ENCODE assay signal across 11 mouse cellular contexts in genomic region chr6:4548894-4549293, GRCm38 (mm10). TPM values are rescaled to one million over a fixed set of nuclear protein-coding genes. Genes with fewer than 3 reads are reported as not detected.
A peak's percentile ranks its signal among the peaks of the same experiment; 100 is the strongest.
DNase-seq lines count a peak whose midpoint lies in the region; ATAC-seq and TF ChIP-seq lines count a peak whose summit lies in the region.
"Had no signal": no experiment of that assay in that cellular context is flagged by ENCODE, and none has a peak within 500 bp of the region (broad histone marks: within the 10 kb centered on the region; RNA-seq: fewer than 3 reads in every experiment).

No protein-coding gene starts in this region.

- DNase-seq in gastrocnemius, adult 2 months, result no peak
- no peak for DNase-seq in gastrocnemius, adult 18-20 months (ENCODE audit: low spot score)
- DNase-seq in liver, postnatal 0 days, result no peak
- no peak for DNase-seq in liver, embryonic 11.5 days (ENCODE audit: low spot score)
- peak; percentile 28 for DNase-seq in adrenal gland, adult 8-10 months
- DNase-seq in lung, postnatal 14 days, result peak; percentile 29
- no peak for DNase-seq in spleen, postnatal 36 days (ENCODE audit: low spot score in 2 of 2)
- no peak for DNase-seq in heart, adult 11 months
- DNase-seq: thymus, postnatal 4 days had no signal

- no peak for ATAC-seq in liver, postnatal 0 days
- ATAC-seq in liver, embryonic 11.5 days (replicated peaks; ENCODE audit: low FRiP score), result no peak

- H3K9me3 ChIP-seq in liver, postnatal 0 days (ENCODE audit: low read length), result no peaks in the 10 kb centered on the region
- H3K9me3 ChIP-seq in liver, embryonic 11.5 days (ENCODE audit: control insufficient read depth, low read length), result no peaks in the 10 kb centered on the region
- H3K9me3 ChIP-seq: limb, embryonic 12.5 days had no signal

- WGBS in liver, postnatal 0 days (ENCODE audit: insufficient replicate concordance), result 56% methylated on average over 4 of the region's 4 CpGs
- WGBS in liver, embryonic 11.5 days, result 54% methylated on average over 4 of the region's 4 CpGs

- peak; percentile 51 for TF ChIP-seq CTCF in gastrocnemius, adult 2 months (IDR thresholded peaks at IDR 0.05)
- TF ChIP-seq CTCF in liver, postnatal 0 days (IDR thresholded peaks at IDR 0.05; ENCODE audit: low read depth), result peak; percentile 36

- intact Hi-C loops in gastrocnemius, adult 2 months (cut with DNase I), result loop anchor here (5.0 kb wide), 2 partner anchors 137 to 838 kb away; no protein-coding TSS in a partner anchor

- peaks cover 6% of the 10 kb centered on the region; the same call in 1 of the 2 replicates for H3K4me1 ChIP-seq in liver, postnatal 0 days (ENCODE audit: insufficient read depth)
- no peaks in the 10 kb centered on the region for H3K4me1 ChIP-seq in liver, embryonic 11.5 days (replicated peaks; ENCODE audit: control insufficient read depth, insufficient read depth, low read length)

- H3K27me3 ChIP-seq in liver, postnatal 0 days (ENCODE audit: insufficient read depth, low read length), result no peaks in the 10 kb centered on the region
- H3K27me3 ChIP-seq in liver, embryonic 11.5 days (replicated peaks; ENCODE audit: control insufficient read depth, insufficient read depth, low read length), result no peaks in the 10 kb centered on the region
- H3K27me3 ChIP-seq: limb, embryonic 12.5 days had no signal

- no peak overlapping the region for H3K4me3 ChIP-seq in gastrocnemius, adult 2 months
- no peak overlapping the region for H3K4me3 ChIP-seq in liver, postnatal 0 days (ENCODE audit: low read depth, low read length)
- no peak overlapping the region for H3K4me3 ChIP-seq in liver, embryonic 11.5 days (ENCODE audit: low read depth, low read length)
- H3K4me3 ChIP-seq: limb, embryonic 12.5 days had no signal

- no peak overlapping the region for H3K4me2 ChIP-seq in liver, postnatal 0 days (ENCODE audit: low read depth, low read length)
- H3K4me2 ChIP-seq in liver, embryonic 11.5 days, result no peak overlapping the region
- H3K4me2 ChIP-seq: limb, embryonic 12.5 days had no signal

- no peaks in the 10 kb centered on the region for H3K36me3 ChIP-seq in liver, postnatal 0 days (replicated peaks; ENCODE audit: insufficient read depth, low read length)
- no peaks in the 10 kb centered on the region for H3K36me3 ChIP-seq in liver, embryonic 11.5 days (ENCODE audit: control insufficient read depth, insufficient read depth, low read length)
- H3K36me3 ChIP-seq: limb, embryonic 12.5 days had no signal

- TF ChIP-seq EP300 in liver, postnatal 0 days (IDR thresholded peaks at IDR 0.05; ENCODE audit: low read depth), result no peak

- no peak overlapping the region for H3K27ac ChIP-seq in gastrocnemius, adult 2 months
- no peak overlapping the region for H3K27ac ChIP-seq in liver, postnatal 0 days (ENCODE audit: low read depth)
- H3K27ac ChIP-seq in liver, embryonic 11.5 days (ENCODE audit: low read depth, low read length), result no peak overlapping the region
- H3K27ac ChIP-seq: limb, embryonic 12.5 days had no signal

- H3K9ac ChIP-seq in liver, postnatal 0 days (replicated peaks), result no peak overlapping the region
- no peak overlapping the region for H3K9ac ChIP-seq in liver, embryonic 11.5 days (ENCODE audit: low read depth, low read length)
- H3K9ac ChIP-seq: limb, embryonic 12.5 days had no signal

RNA-seq across cellular contexts. Expression of gene Col1a2, which starts 44.3 kb away (rescaled TPM):
- 100 to 1,000 TPM; 127 to 394 TPM for total RNA-seq in gastrocnemius, adult 2 months (2021)
- 10 to 100 TPM; 67.9 to 81.6 TPM for total RNA-seq in gastrocnemius, adult 18-20 months (2021)
- 21.9 and 24.8 TPM in 2 replicates for polyA plus RNA-seq in liver, postnatal 0 days (2015; fragmentation: Nextera tagmentation; extraction: Ambion mirVana)
- polyA plus RNA-seq in liver, embryonic 11.5 days (2014; fragmentation: Nextera tagmentation; extraction: Ambion mirVana), result 144 and 156 TPM in 2 replicates
- 10 to 100 TPM; 61.7 to 93.1 (median 71.1) TPM for total RNA-seq in adrenal gland, adult 8-10 months (2022)
- total RNA-seq: neutrophil, adult 5-6 weeks had no signal

RNA-seq across cellular contexts. Expression of gene Casd1, which starts 51.7 kb away (rescaled TPM):
- total RNA-seq in gastrocnemius, adult 2 months (2021), result 10 to 100 TPM; 18.6 to 20.4 TPM
- total RNA-seq in gastrocnemius, adult 18-20 months (2021), result 10 to 100 TPM; 17.2 to 23.4 TPM
- 8.0 and 8.5 TPM in 2 replicates for polyA plus RNA-seq in liver, postnatal 0 days (2015; fragmentation: Nextera tagmentation; extraction: Ambion mirVana)
- 29.4 and 29.8 TPM in 2 replicates for polyA plus RNA-seq in liver, embryonic 11.5 days (2014; fragmentation: Nextera tagmentation; extraction: Ambion mirVana)
- total RNA-seq in adrenal gland, adult 8-10 months (2022), result 10 to 100 TPM; 34.7 to 50.3 (median 38.3) TPM

Comparison
In these comparisons a context has a peak if more than half of its experiments do, and no peak if none do; other contexts are left out.
1. DNase-seq: peak in adrenal gland, adult 8-10 months (single experiment) and lung, postnatal 14 days (single experiment); none in gastrocnemius, adult 2 months (single experiment), gastrocnemius, adult 18-20 months (single experiment), liver, postnatal 0 days (single experiment), liver, embryonic 11.5 days (single experiment), spleen, postnatal 36 days (0 of 2) and heart, adult 11 months (single experiment).